In genomic region chr4:109609770-109610169, GRCm38 (mm10) we compare ENCODE assay signal across 13 mouse cellular contexts. TPM values are rescaled to one million over a fixed set of nuclear protein-coding genes. Genes with fewer than 3 reads are reported as not detected.
DNase-seq lines count a peak whose midpoint lies in the region.
"Had no signal": no experiment of that assay in that cellular context is flagged by ENCODE, and none has a peak within 500 bp of the region (broad histone marks: within the 10 kb centered on the region; RNA-seq: fewer than 3 reads in every experiment).

No protein-coding gene starts in this region.

- peak; percentile 9 for DNase-seq in ovary, postnatal 36 days (ENCODE audit: low spot score)
- no peak for DNase-seq in ovary, postnatal 14 days (ENCODE audit: low spot score)
- peak; percentile 63 for DNase-seq in gonadal fat pad, adult 2 months (ENCODE audit: low read depth)
- DNase-seq in lung, postnatal 36 days, result peak; percentile 51
- no peak for DNase-seq in gastrocnemius, postnatal 25 days
- DNase-seq in gastrocnemius, postnatal 4 days (ENCODE audit: low spot score in 2 of 2), result no peak
- DNase-seq in T-cell, adult 2 months (ENCODE audit: low spot score), result no peak
- DNase-seq: cerebellum, adult 9-11 months; gastrocnemius, postnatal 14 days; heart, postnatal 36 days; kidney, adult 18-20 months; kidney, postnatal 36 days; spleen, adult 18-20 months had no signal

RNA-seq across cellular contexts. Expression of gene Cdkn2c, which starts 57.2 kb away (rescaled TPM):
- polyA plus RNA-seq in gonadal fat pad, adult 2 months (2012; rRNA removed), result 59.5 and 75.6 TPM in 2 replicates
- total RNA-seq in gastrocnemius, postnatal 25 days (2021), result 10 to 100 TPM in 1 of 2 experiments, 1 to 10 TPM in 1; 9.2 to 11.7 TPM
- 10 to 100 TPM; 32.2 to 37.4 TPM for total RNA-seq in gastrocnemius, postnatal 4 days (2021)

Comparison
In these comparisons a context has a peak if more than half of its experiments do, and no peak if none do; other contexts are left out.
1. DNase-seq: peak in ovary, postnatal 36 days (single experiment), gonadal fat pad, adult 2 months (single experiment) and lung, postnatal 36 days (single experiment); none in ovary, postnatal 14 days (single experiment), gastrocnemius, postnatal 25 days (single experiment), gastrocnemius, postnatal 4 days (0 of 2) and T-cell, adult 2 months (single experiment).